Mouse (Mus musculus): Measurements from ENCODE around the gene Olfr1201. TPM values are rescaled to one million over a fixed set of nuclear protein-coding genes. Genes with fewer than 3 reads are reported as not detected.

Olfr1201 gene
- polyA plus RNA-seq (2015; fragmentation: Nextera tagmentation; extraction: Ambion mirVana): not detected in 2 replicates

- Histone ChIP-seq H3K27ac (ENCODE audit: low read length) (no peak within 1 kb of the TSS), H3K9ac (ENCODE audit: low read length) (no peak within 1 kb of the TSS), H3K27me3 (ENCODE audit: control insufficient read depth, insufficient read depth, low read depth, low read length) (no peaks in the 10 kb centered on the region), H3K4me1 (replicated peaks; ENCODE audit: control insufficient read depth, insufficient read depth, low read length) (no peaks in the 10 kb centered on the region), H3K9me3 (ENCODE audit: control insufficient read depth, low read length) (no peaks in the 10 kb centered on the region), H3K4me3 (ENCODE audit: low read length) (no peak within 1 kb of the TSS), H3K36me3 (ENCODE audit: control insufficient read depth, insufficient read depth, low read length) (no peaks in the 10 kb centered on the region), H3K4me2 (ENCODE audit: low read depth, low read length) (no peak within 1 kb of the TSS)
- WGBS: 63% methylated on average over 6 of the region's 6 CpGs
- no peak for ATAC-seq (ENCODE audit: low read depth)
Observed at GRCm38 (mm10) chr2:88792736-88793135, at the start of gene Olfr1201. TSS of gene Olfr1201 (plus strand) at chr2:88793036.

- Histone ChIP-seq H3K27ac (ENCODE audit: low read length) (no peak overlapping the region), H3K9me3 (ENCODE audit: control insufficient read depth, low read length) (no peaks in the 10 kb centered on the region), H3K4me3 (ENCODE audit: low read length) (no peak overlapping the region), H3K9ac (ENCODE audit: low read length) (no peak overlapping the region), H3K4me2 (ENCODE audit: low read depth, low read length) (no peak overlapping the region), H3K27me3 (ENCODE audit: control insufficient read depth, insufficient read depth, low read depth, low read length) (no peaks in the 10 kb centered on the region), H3K36me3 (ENCODE audit: control insufficient read depth, insufficient read depth, low read length) (no peaks in the 10 kb centered on the region), H3K4me1 (replicated peaks; ENCODE audit: control insufficient read depth, insufficient read depth, low read length) (no peaks in the 10 kb centered on the region)
- 73% methylated on average over 3 of the region's 3 CpGs for WGBS
- ATAC-seq (ENCODE audit: low read depth): no peak
Observed at GRCm38 (mm10) chr2:88743379-88743778, 49.5 kb upstream of the Olfr1201 start.

GRCm38 (mm10) chr2:88751270-88751669, 41.6 kb upstream of the Olfr1201 start, which contains the start of gene Olfr1198:
TSS of gene Olfr1198 (minus strand) at chr2:88751370.
- Histone ChIP-seq H3K36me3 (ENCODE audit: control insufficient read depth, insufficient read depth, low read length) (no peaks in the 10 kb centered on the region), H3K9ac (ENCODE audit: low read length) (no peak within 1 kb of the TSS), H3K4me3 (ENCODE audit: low read length) (no peak within 1 kb of the TSS), H3K27ac (ENCODE audit: low read length) (no peak within 1 kb of the TSS), H3K27me3 (ENCODE audit: control insufficient read depth, insufficient read depth, low read depth, low read length) (no peaks in the 10 kb centered on the region), H3K4me2 (ENCODE audit: low read depth, low read length) (no peak within 1 kb of the TSS), H3K9me3 (ENCODE audit: control insufficient read depth, low read length) (no peaks in the 10 kb centered on the region), H3K4me1 (replicated peaks; ENCODE audit: control insufficient read depth, insufficient read depth, low read length) (no peaks in the 10 kb centered on the region)
- 80% methylated on average over 2 of the region's 2 CpGs for WGBS
- no peak for ATAC-seq (ENCODE audit: low read depth)

- no peak for ATAC-seq (ENCODE audit: low read depth)
- Histone ChIP-seq H3K27me3 (ENCODE audit: control insufficient read depth, insufficient read depth, low read depth, low read length) (no peaks in the 10 kb centered on the region), H3K9me3 (ENCODE audit: control insufficient read depth, low read length) (no peaks in the 10 kb centered on the region), H3K36me3 (ENCODE audit: control insufficient read depth, insufficient read depth, low read length) (no peaks in the 10 kb centered on the region), H3K27ac (ENCODE audit: low read length) (no peak within 1 kb of the TSS), H3K4me3 (ENCODE audit: low read length) (no peak within 1 kb of the TSS), H3K4me1 (replicated peaks; ENCODE audit: control insufficient read depth, insufficient read depth, low read length) (no peaks in the 10 kb centered on the region), H3K4me2 (ENCODE audit: low read depth, low read length) (no peak within 1 kb of the TSS), H3K9ac (ENCODE audit: low read length) (no peak within 1 kb of the TSS)
- 81% methylated on average over 2 of the region's 2 CpGs for WGBS
Observed at GRCm38 (mm10) chr2:88760369-88760768, 32.5 kb upstream of the Olfr1201 start, which contains the start of gene Olfr1199. TSS of gene Olfr1199 (minus strand) at chr2:88760469.

- no peaks in the 10 kb centered on the region for H3K4me1 ChIP-seq (replicated peaks; ENCODE audit: control insufficient read depth, insufficient read depth, low read length)
- no peaks in the 10 kb centered on the region for H3K27me3 ChIP-seq (ENCODE audit: control insufficient read depth, insufficient read depth, low read depth, low read length)
- 68% methylated on average over 2 of the region's 2 CpGs for WGBS
- H3K4me2 ChIP-seq (ENCODE audit: low read depth, low read length): no peak within 1 kb of the TSS
- ATAC-seq (ENCODE audit: low read depth): no peak
- H3K4me3 ChIP-seq (ENCODE audit: low read length): no peak within 1 kb of the TSS
- H3K9ac ChIP-seq (ENCODE audit: low read length): no peak within 1 kb of the TSS
- H3K9me3 ChIP-seq (ENCODE audit: control insufficient read depth, low read length): no peaks in the 10 kb centered on the region; the same call in 1 of the 2 replicates
- H3K27ac ChIP-seq (ENCODE audit: low read length): no peak within 1 kb of the TSS
- no peaks in the 10 kb centered on the region for H3K36me3 ChIP-seq (ENCODE audit: control insufficient read depth, insufficient read depth, low read length)
Observed at GRCm38 (mm10) chr2:88770388-88770787, 22.4 kb upstream of the Olfr1201 start, which contains the start of gene Olfr1200. TSS of gene Olfr1200 (minus strand) at chr2:88770488.

GRCm38 (mm10) chr2:88814196-88814595, 21.4 kb downstream of the Olfr1201 start, which contains the start of gene Olfr1202:
TSS of gene Olfr1202 (plus strand) at chr2:88814496.
- H3K4me1 ChIP-seq (replicated peaks; ENCODE audit: control insufficient read depth, insufficient read depth, low read length): no peaks in the 10 kb centered on the region

GRCm38 (mm10) chr2:88829437-88829836, 36.6 kb downstream of the Olfr1201 start, which contains the start of gene Olfr1205:
TSS of gene Olfr1205 (plus strand) at chr2:88829737.
- no peaks in the 10 kb centered on the region for H3K4me1 ChIP-seq (replicated peaks; ENCODE audit: control insufficient read depth, insufficient read depth, low read length)
- no peak within 1 kb of the TSS for H3K9ac ChIP-seq (ENCODE audit: low read length)
- no peak within 1 kb of the TSS for H3K4me3 ChIP-seq (ENCODE audit: low read length)
- WGBS: 76% methylated on average over 2 of the region's 2 CpGs
- no peak within 1 kb of the TSS for H3K27ac ChIP-seq (ENCODE audit: low read length)
- no peak for ATAC-seq (ENCODE audit: low read depth)
- no peaks in the 10 kb centered on the region for H3K36me3 ChIP-seq (ENCODE audit: control insufficient read depth, insufficient read depth, low read length)
- no peaks in the 10 kb centered on the region for H3K27me3 ChIP-seq (ENCODE audit: control insufficient read depth, insufficient read depth, low read depth, low read length)
- H3K9me3 ChIP-seq (ENCODE audit: control insufficient read depth, low read length): no peaks in the 10 kb centered on the region
- H3K4me2 ChIP-seq (ENCODE audit: low read depth, low read length): no peak within 1 kb of the TSS

More at GRCm38 (mm10) chr2:88814196-88814595, 21.4 kb downstream of the Olfr1201 start, which contains the start of gene Olfr1202:
- Histone ChIP-seq H3K9me3 (ENCODE audit: control insufficient read depth, low read length) (no peaks in the 10 kb centered on the region), H3K4me3 (ENCODE audit: low read length) (no peak within 1 kb of the TSS), H3K36me3 (ENCODE audit: control insufficient read depth, insufficient read depth, low read length) (no peaks in the 10 kb centered on the region), H3K27ac (ENCODE audit: low read length) (no peak within 1 kb of the TSS), H3K27me3 (ENCODE audit: control insufficient read depth, insufficient read depth, low read depth, low read length) (no peaks in the 10 kb centered on the region), H3K9ac (ENCODE audit: low read length) (no peak within 1 kb of the TSS), H3K4me2 (ENCODE audit: low read depth, low read length) (no peak within 1 kb of the TSS)
- no peak for ATAC-seq (ENCODE audit: low read depth)
- WGBS: 69% methylated on average over 1 of the region's 1 CpGs

- no peaks in the 10 kb centered on the region for H3K9me3 ChIP-seq (ENCODE audit: control insufficient read depth, low read length)
- no peaks in the 10 kb centered on the region for H3K4me1 ChIP-seq (replicated peaks; ENCODE audit: control insufficient read depth, insufficient read depth, low read length)
- no peak overlapping the region for H3K4me2 ChIP-seq (ENCODE audit: low read depth, low read length)
- no peak overlapping the region for H3K4me3 ChIP-seq (ENCODE audit: low read length)
- H3K9ac ChIP-seq (ENCODE audit: low read length): no peak overlapping the region
- no peaks in the 10 kb centered on the region for H3K27me3 ChIP-seq (ENCODE audit: control insufficient read depth, insufficient read depth, low read depth, low read length)
- no peak overlapping the region for H3K27ac ChIP-seq (ENCODE audit: low read length)
- 27% methylated on average over 2 of the region's 2 CpGs for WGBS
- H3K36me3 ChIP-seq (ENCODE audit: control insufficient read depth, insufficient read depth, low read length): no peaks in the 10 kb centered on the region
- no peak for ATAC-seq (ENCODE audit: low read depth)
Observed at GRCm38 (mm10) chr2:88838477-88838876, 45.6 kb downstream of the Olfr1201 start.
